Mouse (Mus musculus) hindbrain, embryonic 16.5 days (tissue): ENCODE results near the gene Ppp1r10. TPM values are rescaled to one million over a fixed set of nuclear protein-coding genes. Genes with fewer than 3 reads are reported as not detected.

Experiments used
- ATAC-seq: fragments of 200-750 bp; cut with Nextera tagmentation; 2 replicates; pipeline ENCODE4 v1.8.0; 2017; ENCODE audit warnings: moderate TSS enrichment, moderate library complexity
- H3K27ac ChIP-seq: fragments of 300-500 bp; sonication (generic); 2 replicates; pipeline ENCODE4 v1.5.1; 2014; ENCODE audit warnings: low read depth, mild to moderate bottlenecking, control low read depth, low read length, moderate library complexity
- H3K27me3 ChIP-seq: fragments of 300-500 bp; sonication (generic); replicated peaks from 2 replicates; pipeline ENCODE4 v1.6.1; 2014; ENCODE audit warnings: low read length; ENCODE audit not compliant: control insufficient read depth, insufficient read depth
- H3K36me3 ChIP-seq: fragments of 300-500 bp; sonication (generic); 2 replicates; pipeline ENCODE4 v1.6.1; 2014; ENCODE audit warnings: mild to moderate bottlenecking, low read length, moderate library complexity, mixed read lengths; ENCODE audit not compliant: control insufficient read depth, insufficient read depth
- H3K4me1 ChIP-seq: fragments of 300-500 bp; sonication (generic); 2 replicates; pipeline ENCODE4 v1.6.1; 2014; ENCODE audit warnings: low read depth, low read length; ENCODE audit not compliant: control insufficient read depth, insufficient read depth
- H3K4me2 ChIP-seq: fragments of 300-500 bp; sonication (generic); 2 replicates; pipeline ENCODE4 v1.6.1; 2014; ENCODE audit warnings: mild to moderate bottlenecking, low read length, control low read depth, moderate library complexity
- H3K4me3 ChIP-seq: fragments of 300-500 bp; sonication (generic); 2 replicates; pipeline ENCODE4 v1.5.1; 2014; ENCODE audit warnings: mild to moderate bottlenecking, low read length, control low read depth, moderate library complexity
- H3K9ac ChIP-seq: fragments of 300-500 bp; sonication (generic); 2 replicates; pipeline ENCODE4 v1.6.1; 2014; ENCODE audit warnings: low read depth, mild to moderate bottlenecking, control low read depth, low read length, moderate library complexity
- H3K9me3 ChIP-seq: fragments of 300-500 bp; sonication (generic); 2 replicates; pipeline ENCODE4 v1.6.1; 2014; ENCODE audit warnings: mild to moderate bottlenecking, low read length, moderate library complexity; ENCODE audit not compliant: control insufficient read depth
- WGBS: fragments of 180-500 bp; shearing (Covaris S2); extraction: QIAGEN DNeasy Blood & Tissue Kit; methylation state at CpG from one replicate; pipeline ENCODE4 v1.1.7; 2014; 5-methylcytosine and 5-hydroxymethylcytosine counted together
- polyA plus RNA-seq: library from polyadenylated mRNA; unstranded; fragments of >200 nt; fragmentation: Nextera tagmentation; extraction: Ambion mirVana; gene quantifications from 2 replicates; pipeline ENCODE4 v1.2.1, GENCODE M21; 2015

The Ppp1r10 gene
- polyA plus RNA-seq, 1 experiment from 2014 or later = 32.7 TPM

DNA sequence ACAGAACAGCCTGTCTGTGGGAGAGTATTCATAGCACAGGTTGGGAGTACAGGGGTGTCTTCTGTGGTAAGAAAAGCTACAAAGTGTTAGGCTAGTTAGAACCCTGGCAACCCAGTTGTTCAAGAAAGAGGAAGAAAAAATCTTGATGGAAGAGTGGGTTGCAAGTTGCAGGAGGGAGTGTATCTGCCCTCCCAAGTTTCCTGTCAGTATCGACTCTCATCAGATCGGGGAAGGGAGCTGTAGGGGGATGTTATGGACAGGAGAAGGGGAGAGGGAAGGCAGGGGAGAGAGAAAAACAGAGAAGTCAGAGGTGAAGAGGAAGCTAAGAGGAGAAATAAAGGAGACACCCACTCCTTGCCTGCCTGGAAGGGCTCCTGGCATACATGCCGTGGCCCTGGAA, 15.6 kb upstream of the Ppp1r10 start:
- 89% methylated on average over 3 of the region's 3 CpGs for WGBS
- Histone ChIP-seq H3K9ac (no peak overlapping the region), H3K27me3 (no peaks in the 10 kb centered on the region), H3K27ac (no peak overlapping the region), H3K36me3 (peaks cover 44% of the 10 kb centered on the region), H3K4me2 (no peak overlapping the region), H3K4me3 (no peak overlapping the region), H3K4me1 (peaks cover 13% of the 10 kb centered on the region), H3K9me3 (no peaks in the 10 kb centered on the region)
- no peak for ATAC-seq

DNA sequence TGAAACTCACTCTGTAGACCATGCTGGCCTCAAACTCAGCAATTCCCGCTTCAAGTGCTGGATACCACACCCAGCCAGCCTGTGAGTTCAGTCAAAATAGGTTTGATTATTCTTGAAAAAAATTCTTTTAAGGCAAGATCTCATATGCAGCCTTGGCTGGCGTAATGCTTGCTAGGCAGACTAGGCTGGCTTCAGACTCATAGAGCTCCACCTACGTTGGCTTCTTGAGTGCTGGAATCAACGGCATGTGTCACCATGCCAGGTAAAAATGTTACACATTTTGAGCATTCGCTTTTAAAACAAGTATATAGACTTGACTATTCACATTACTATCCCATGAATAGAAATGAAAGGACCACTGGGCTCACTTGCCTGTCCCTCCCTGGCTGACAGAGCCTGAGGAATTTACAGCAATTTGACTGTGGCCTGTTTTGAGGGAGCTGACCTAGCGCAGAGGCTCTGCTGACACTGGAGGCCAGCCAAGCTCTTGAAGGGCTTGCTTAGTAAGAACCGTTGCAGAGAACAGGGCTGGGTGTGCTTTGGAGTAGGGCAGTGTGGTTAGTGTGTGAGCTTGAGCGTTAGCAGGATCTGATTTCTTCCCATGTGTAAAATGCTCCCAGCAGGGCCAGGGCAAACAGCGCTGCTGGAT, 12.8 kb upstream of the Ppp1r10 start:
- no peak overlapping the region for H3K27ac ChIP-seq
- no peaks in the 10 kb centered on the region for H3K9me3 ChIP-seq
- no peak overlapping the region for H3K4me2 ChIP-seq
- no peak overlapping the region for H3K9ac ChIP-seq
- ATAC-seq = no peak
- H3K4me1 ChIP-seq = peaks cover 8% of the 10 kb centered on the region
- WGBS = 86% methylated on average over 9 of the region's 9 CpGs
- no peaks in the 10 kb centered on the region for H3K27me3 ChIP-seq
- H3K4me3 ChIP-seq = no peak overlapping the region
- peaks cover 55% of the 10 kb centered on the region for H3K36me3 ChIP-seq

DNA sequence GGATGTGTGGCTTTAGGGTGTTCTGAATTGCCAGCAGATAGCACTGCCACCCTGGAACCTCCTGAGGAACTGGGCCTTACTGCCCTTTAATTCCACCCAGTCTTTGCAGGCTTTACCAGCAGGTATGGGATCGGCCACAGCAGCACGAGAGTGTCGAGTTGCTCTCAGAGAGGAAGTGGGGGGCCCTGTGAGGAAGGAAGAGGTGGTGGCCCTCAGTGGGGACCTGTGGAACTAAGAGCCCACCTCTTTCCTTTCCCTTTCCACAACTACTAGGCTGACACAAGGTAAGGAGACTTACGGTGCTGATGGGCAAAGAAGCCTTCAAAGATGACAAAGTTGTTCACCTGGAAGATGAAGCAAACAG, 12.3 kb upstream of the Ppp1r10 start:
- H3K9me3 ChIP-seq = no peaks in the 10 kb centered on the region
- H3K9ac ChIP-seq = no peak overlapping the region
- H3K4me2 ChIP-seq = no peak overlapping the region
- peaks cover 13% of the 10 kb centered on the region for H3K4me1 ChIP-seq
- H3K27me3 ChIP-seq = no peaks in the 10 kb centered on the region
- H3K36me3 ChIP-seq = peaks cover 55% of the 10 kb centered on the region
- H3K4me3 ChIP-seq = no peak overlapping the region
- H3K27ac ChIP-seq = no peak overlapping the region
- no peak for ATAC-seq
- whole genome bisulfite sequencing = 85% methylated on average over 4 of the region's 4 CpGs

DNA sequence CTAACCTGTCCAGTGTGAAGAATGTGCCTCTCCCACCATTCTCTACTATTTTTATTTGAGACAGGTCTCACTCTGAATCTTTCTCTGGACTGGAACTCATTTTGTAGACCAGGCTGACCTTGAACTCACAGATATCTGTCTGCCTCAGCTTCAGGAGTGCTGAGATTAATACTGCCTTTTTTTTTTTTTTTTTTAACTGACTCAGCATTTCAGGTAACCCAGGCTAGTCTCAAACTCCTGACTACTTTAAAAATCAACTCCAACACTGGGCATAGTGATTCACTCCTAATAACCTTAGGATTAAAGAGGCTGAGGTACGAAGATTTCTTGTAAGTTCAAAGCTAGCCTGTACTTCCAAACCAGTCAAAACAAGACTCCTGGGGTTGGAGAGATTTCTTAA, 10.6 kb upstream of the Ppp1r10 start:
- Histone ChIP-seq H3K36me3 (peaks cover 46% of the 10 kb centered on the region), H3K9ac (no peak overlapping the region), H3K27ac (no peak overlapping the region), H3K4me1 (peaks cover 16% of the 10 kb centered on the region), H3K4me3 (no peak overlapping the region), H3K4me2 (no peak overlapping the region), H3K27me3 (no peaks in the 10 kb centered on the region), H3K9me3 (no peaks in the 10 kb centered on the region)
- ATAC-seq = no peak
- 100% methylated on average over 1 of the region's 1 CpGs for WGBS

DNA sequence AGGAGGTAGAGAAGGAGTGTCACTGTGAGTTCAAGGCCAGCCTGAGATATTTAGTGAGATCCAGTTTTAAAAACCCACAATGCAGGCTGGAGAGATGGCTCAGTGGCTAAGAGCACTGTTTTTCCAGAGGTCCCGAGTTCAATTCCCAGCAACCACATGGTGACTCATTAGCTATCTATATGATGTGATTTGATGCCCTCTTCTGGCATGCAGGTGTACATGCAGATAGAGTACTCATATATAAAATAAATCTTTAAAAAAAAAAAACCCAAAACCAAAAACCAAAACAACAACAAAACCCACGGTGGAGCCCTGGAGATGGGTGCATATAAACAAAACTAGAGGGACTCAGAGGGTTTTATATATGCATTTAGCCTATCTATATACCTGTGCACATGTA, 8.6 kb upstream of the Ppp1r10 start:
- H3K36me3 ChIP-seq = peaks cover 30% of the 10 kb centered on the region
- H3K4me2 ChIP-seq = peak overlapping the region; percentile 83; the same call in 1 of the 2 replicates
- 74% methylated on average over 2 of the region's 2 CpGs for WGBS
- ATAC-seq = no peak
- H3K4me3 ChIP-seq = no peak overlapping the region
- H3K4me1 ChIP-seq = peaks cover 16% of the 10 kb centered on the region
- no peak overlapping the region for H3K27ac ChIP-seq
- H3K9ac ChIP-seq = no peak overlapping the region
- H3K27me3 ChIP-seq = no peaks in the 10 kb centered on the region
- no peaks in the 10 kb centered on the region for H3K9me3 ChIP-seq

DNA sequence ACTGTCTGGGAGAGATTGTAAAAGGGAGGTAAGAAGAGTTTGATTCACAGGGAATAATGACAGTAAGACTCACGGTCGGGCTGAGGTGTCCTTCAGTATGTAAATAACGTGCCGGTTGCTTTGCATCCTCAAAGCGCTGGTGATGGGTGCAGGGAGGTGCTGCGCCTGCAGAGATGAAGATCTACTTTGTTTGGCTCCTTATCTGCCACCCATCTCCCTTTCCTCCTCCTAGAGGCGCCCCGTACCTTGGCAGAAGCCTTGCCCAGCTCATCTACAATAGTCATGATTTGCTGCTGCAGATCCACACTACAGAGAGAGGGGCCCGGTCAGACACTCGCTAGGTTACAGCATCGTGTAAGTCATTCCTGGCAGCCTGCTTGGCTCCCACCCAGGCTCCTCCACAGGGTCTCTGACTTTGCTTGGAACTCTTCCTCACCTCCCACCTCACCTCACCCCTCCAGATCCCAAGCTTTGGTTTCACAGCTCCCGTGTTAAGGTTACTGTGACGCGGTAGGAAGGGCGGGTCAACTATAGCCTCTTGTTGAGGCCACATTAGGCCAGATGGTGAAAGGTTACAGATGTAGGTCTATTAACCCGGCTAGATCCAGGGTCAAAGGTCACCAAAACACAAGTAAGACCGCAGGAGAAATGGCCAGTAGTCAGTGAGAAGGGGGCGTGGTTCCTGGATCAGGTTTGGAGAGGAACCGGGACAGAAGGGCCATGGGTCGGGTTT, 6.9 kb upstream of the Ppp1r10 start:
- H3K36me3 ChIP-seq = peaks cover 18% of the 10 kb centered on the region
- no peaks in the 10 kb centered on the region for H3K27me3 ChIP-seq
- peak overlapping the region; percentile 84 for H3K9ac ChIP-seq
- peak overlapping the region; percentile 87 for H3K27ac ChIP-seq
- WGBS = 18% methylated on average over 20 of the region's 20 CpGs
- peak; percentile 46 for ATAC-seq
- peak overlapping the region; percentile 70 for H3K4me3 ChIP-seq
- peaks cover 16% of the 10 kb centered on the region for H3K4me1 ChIP-seq
- no peaks in the 10 kb centered on the region for H3K9me3 ChIP-seq
- H3K4me2 ChIP-seq = peak overlapping the region; percentile 83

DNA sequence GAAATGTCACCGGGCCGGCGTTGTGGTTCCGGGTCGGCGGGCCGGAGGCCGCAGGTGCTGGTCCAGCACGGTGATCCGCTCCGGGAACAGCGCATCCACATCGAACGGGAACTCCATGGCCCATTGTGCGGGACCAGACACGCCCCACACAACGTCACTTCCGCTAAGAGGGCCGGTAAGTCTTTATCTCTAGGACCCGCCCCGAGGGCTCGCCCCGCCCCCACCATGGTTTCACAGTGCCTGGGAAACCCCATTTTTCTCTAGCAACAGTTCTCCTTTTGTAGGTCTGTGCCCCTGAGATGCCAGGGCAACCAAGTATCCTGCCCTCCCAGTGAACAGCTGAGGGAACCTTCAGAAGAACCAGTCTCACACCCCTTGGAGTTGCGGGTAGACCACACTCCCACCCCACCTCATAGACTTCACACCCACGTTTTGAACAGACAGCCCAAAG, 6.3 kb upstream of the Ppp1r10 start, which contains the start of gene Atat1:
Gene Atat1, minus strand, starts transcription at position 157 of the 451 bp plus-strand sequence.
- peak; percentile 91 for ATAC-seq
- peak within 1 kb of the TSS; percentile 70 for H3K4me3 ChIP-seq
- 3% methylated on average over 25 of the region's 25 CpGs for WGBS
- H3K27ac ChIP-seq = peak within 1 kb of the TSS; percentile 87
- H3K9ac ChIP-seq = peak within 1 kb of the TSS; percentile 84
- H3K27me3 ChIP-seq = no peaks in the 10 kb centered on the region
- H3K36me3 ChIP-seq = peaks cover 16% of the 10 kb centered on the region
- peaks cover 16% of the 10 kb centered on the region for H3K4me1 ChIP-seq
- H3K9me3 ChIP-seq = no peaks in the 10 kb centered on the region
- peak within 1 kb of the TSS; percentile 83 for H3K4me2 ChIP-seq

DNA sequence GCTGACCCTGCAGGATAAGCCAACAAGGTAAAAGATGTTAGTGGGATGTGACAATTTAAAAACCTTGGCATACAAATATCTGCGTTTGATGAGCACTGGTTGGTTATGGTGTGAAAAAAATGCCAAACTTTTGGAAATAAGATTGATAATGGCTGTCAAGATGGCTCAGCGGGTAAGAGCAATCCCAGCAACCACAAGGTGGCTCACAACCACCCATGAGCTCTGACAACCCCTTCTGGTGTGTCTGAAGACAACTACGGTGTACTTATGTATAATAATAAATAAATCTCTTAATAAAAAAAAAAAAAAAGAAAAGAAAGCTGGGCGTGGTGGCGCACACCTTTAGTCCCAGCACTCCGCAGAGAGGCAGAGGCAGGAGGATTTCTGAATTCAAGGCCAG, 1.3 kb upstream of the Ppp1r10 start:
- no peak overlapping the region for H3K27ac ChIP-seq
- 85% methylated on average over 6 of the region's 6 CpGs for WGBS

DNA sequence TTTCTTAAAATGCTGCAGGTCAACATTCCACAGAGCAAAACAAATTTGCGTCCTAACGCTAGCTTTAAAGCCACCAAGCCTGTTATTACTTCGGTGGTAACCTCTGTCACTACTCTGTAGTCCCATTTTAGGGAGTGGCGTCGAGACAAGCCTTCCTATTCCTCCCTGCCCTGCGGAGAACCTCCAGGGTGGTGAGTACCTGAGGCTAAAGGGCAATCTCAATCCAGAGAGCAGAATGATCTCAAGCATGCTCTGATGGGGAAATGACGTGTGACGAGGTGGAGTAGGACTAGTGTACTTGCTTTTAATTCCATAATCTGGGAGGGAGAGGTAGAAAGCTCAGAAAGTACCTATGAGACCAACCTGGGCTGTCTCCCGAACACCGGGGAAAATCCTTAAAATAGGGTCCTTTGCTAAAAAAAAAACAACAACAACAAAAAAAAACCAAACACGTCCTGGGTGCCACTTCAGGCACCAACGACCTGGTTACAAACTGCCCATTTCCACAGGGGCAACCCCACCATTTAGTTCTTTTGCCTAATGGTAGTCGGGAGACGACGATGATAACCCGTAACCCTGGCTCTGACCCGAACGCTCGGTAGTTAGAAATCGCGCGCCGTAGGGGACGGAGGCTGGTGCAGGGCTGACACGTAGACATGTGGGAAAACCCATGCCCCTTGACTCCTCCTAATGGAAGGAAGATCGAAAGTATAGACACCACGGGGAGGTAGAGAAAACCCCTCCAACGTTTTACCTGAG, 517 bp upstream of the Ppp1r10 start:
- Histone ChIP-seq H3K4me1 (peaks cover 22% of the 10 kb centered on the region), H3K9me3 (no peaks in the 10 kb centered on the region), H3K4me2 (peak overlapping the region; percentile 88), H3K27ac (peak overlapping the region; percentile 91), H3K9ac (peak overlapping the region; percentile 68), H3K27me3 (no peaks in the 10 kb centered on the region), H3K36me3 (no peaks in the 10 kb centered on the region; the same call in 1 of the 2 replicates), H3K4me3 (peak overlapping the region; percentile 67)
- ATAC-seq = peak; percentile 24
- WGBS = 4% methylated on average over 28 of the region's 28 CpGs

More for the DNA sequence above, 1.3 kb upstream of the Ppp1r10 start:
- ATAC-seq = no peak
- Histone ChIP-seq H3K4me2 (peak overlapping the region; percentile 88), H3K4me1 (peaks cover 15% of the 10 kb centered on the region), H3K4me3 (no peak overlapping the region), H3K27me3 (no peaks in the 10 kb centered on the region), H3K36me3 (no peaks in the 10 kb centered on the region; the same call in 1 of the 2 replicates), H3K9me3 (no peaks in the 10 kb centered on the region), H3K9ac (no peak overlapping the region; the same call in 1 of the 2 replicates)
